Mouse (Mus musculus): ENCODE results near the gene As3mt. TPM values are rescaled to one million over a fixed set of nuclear protein-coding genes. Genes with fewer than 3 reads are reported as not detected.
"Not testable (repeated sequence)": the region's sequence is repeated elsewhere in the genome, so short reads cannot be mapped to it uniquely, and the experiment has no call there.

As3mt gene
- total RNA-seq, 2 experiments from 2014 or later = 24.4 to 25.7 TPM

DNA sequence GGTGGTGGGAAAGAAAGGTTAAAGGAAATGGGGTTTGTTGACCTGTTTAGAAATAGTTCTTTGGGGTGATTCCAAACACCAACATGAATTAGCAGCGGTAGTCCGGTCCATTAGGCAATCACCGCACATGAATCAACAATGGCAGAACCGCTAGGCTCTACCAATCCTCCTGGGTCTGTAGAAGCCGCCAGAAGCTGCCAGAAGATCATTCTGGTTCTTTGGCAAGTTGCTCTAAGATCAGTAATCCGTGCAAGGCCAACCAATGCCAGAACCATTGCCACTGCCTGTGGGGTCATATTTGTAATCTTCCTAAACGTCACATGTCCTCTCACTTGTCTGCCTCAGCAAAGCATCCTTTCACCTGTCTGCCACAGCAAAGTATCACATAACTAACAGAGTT is 10.3 kb upstream of the As3mt start:
- intact Hi-C loops (cut with DNase I) = no loop called here
- no peak for DNase-seq (ENCODE audit: low spot score in 2 of 2)

DNA sequence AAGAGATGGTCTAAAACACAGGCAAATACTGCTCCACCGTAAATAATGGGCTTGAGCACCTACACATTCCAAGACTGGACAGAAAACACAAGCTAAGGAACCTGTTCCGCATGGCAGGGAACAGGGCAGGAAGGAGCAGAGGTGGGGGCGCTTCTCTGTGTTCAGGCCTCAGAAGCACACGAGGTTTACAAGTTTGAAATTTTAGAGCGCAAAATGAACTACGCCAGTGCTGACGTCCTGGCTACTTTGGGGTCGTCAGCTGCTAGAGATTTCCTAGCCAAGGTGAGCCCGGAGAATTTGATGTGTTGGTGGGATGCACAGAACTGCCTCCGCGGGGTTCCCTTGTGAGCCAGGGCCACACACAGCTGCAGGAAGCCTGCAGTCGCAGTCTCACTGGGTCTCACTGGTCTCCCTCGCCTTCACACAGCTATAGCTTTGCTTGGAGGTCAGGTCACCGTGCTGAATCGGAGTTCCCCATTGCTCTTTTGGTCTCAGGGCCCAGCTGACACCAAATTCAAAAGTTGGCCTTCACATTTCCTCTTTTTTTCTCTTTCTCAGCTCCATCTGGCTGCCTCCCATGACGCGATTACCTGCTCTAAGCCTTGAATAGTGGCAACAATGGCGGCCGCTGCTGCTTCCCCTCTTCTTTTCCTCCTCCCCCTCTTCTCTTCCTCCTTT is 9.3 kb upstream of the As3mt start:
- no peak for DNase-seq (ENCODE audit: low spot score in 2 of 2)
- intact Hi-C loops (cut with DNase I) = no loop called here

DNA sequence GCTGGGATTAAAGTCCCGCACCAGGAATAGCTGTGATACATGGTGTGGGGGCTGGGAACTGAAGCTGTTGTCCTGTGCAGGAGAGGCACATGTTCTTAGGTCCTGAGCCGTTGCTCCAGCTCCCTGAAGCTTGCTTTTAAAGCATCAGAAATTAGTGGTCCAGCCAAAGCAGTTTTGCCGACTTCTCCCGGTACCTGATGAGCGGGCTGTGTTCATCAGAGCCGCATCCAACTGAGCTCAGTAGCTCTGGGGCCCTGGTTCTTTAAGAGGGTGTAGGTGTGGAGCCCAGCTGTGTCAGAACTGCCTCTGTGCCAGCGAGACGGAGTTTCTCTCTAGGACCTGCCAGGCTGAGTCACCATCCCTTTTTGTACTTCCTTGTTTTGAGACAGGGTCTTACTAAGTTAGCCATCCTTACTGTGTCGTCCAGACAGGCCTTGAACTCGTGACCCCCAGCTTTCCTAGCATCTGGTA is 8.2 kb upstream of the As3mt start:
- peak in 1 of 2 experiments; percentile 20 for DNase-seq (ENCODE audit: low spot score in 2 of 2)

DNA sequence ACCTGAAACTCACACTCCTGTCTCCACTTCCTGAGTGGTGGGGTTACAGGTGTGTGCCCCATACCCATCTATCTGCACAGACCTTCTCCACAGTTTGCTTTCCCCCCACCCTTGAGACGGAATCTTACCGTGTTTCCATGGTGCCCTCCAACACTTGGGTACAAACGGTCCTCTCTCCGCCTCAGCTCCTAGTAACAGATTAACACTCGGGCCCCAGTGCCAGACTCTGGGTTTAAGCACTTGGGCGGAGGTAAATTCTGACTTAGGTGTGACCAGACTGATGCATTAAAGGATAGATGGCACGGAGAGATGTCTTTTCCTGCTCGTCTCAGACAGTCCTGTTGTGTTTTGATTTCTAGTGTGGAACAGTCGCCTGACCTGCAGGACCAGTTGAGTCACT is 6.1 kb upstream of the As3mt start:
- intact Hi-C loops (cut with DNase I) = no loop called here
- DNase-seq (ENCODE audit: low spot score in 2 of 2) = no peak

More for the DNA sequence above, 8.2 kb upstream of the As3mt start:
- intact Hi-C loops (cut with DNase I) = no loop called here

DNA sequence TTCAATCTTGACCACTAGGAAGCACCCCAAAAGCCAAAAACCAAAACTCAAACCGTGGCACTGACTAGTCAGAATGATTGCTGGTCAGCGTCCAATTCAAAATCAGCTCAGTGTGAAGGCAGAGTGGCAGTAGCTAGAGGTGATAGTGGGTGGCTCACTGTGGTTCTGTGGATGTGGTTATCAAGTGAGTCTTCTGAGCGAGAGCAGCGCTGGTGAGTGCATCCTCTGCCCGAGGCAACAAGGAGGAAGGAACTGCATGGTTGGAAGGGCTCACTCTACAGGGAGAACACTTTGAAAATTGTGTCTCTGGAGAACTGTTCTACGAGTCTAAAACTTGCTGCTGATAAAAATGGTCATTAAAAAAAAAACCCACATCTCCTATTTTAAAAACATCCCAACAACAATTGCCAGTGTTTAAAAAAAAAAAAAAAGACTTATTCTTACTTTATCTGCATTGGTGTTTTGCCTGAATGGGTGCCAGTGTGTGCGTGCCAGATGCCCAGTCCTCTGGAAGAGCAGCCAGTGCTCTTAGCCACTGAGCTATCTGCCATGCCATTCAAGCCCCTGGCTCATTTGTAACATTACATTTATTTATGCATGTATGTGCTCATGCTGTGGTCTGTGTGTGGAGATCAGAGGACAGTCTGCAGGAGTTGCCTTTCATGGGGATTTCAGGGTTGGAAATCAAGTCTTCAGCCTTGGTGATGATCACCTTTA is 1.3 kb upstream of the As3mt start:
- DNase-seq (ENCODE audit: low spot score in 2 of 2) = no peak
- intact Hi-C loops (cut with DNase I) = no loop called here

DNA sequence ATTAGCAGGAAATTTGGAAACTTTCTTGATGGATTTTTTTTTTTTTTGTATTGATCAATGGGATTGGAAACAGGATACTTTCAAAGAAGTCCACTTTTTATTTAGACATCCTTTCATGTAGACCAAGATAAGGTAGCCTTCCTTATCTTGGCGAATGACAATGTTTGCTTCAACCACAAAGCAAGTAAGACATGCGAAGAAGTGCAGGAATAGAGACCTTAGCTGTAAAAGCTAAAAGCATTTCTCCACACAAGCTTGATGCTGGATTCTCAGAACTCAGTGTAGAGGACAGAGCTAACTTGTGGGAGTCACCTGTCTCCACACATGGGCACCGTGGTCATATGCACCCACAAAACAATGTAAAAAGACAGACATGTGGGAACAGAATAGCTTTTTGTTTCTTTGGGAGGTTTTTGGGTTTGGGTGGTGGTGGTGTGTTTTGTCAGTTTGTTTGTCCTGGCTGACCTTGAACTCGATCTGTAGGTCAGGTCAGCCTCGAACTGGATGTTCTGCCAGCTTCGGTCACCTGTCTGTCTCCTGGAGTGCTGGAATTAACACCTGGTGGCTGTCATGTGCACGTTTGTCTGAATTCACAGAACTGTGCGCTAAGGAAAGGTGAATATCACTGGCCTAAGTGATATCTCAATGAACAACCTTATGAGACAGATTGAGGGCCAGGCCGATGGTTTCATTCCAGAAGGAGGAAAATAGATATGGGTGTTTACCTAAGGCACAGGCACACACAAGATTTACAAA is 540 bp upstream of the As3mt start:
- DNase-seq (ENCODE audit: low spot score in 2 of 2) = no peak

DNA sequence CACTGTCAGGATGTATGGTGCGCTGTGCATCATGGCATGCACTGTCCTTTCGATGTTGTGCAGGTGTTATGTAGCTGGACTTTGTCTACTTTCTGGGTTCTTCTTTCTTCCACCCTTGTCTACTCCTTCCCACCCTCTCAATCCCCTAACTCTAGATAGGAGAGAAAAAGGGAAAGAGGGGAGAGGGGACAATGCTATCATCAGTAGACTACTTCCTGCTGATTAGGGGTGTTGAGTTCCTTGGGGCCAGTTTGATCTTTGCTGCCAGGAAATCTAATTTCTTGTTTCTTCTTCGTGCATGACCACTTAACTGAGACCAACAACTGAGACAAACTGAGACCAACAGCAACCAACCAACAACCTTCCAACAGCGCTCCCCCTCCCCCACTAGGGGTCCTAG is 3.4 kb downstream of the As3mt start:
- DNase-seq (ENCODE audit: low spot score in 2 of 2) = no peak
- intact Hi-C loops (cut with DNase I) = no loop called here

More for the DNA sequence above, 540 bp upstream of the As3mt start:
- intact Hi-C loops (cut with DNase I) = no loop called here

DNA sequence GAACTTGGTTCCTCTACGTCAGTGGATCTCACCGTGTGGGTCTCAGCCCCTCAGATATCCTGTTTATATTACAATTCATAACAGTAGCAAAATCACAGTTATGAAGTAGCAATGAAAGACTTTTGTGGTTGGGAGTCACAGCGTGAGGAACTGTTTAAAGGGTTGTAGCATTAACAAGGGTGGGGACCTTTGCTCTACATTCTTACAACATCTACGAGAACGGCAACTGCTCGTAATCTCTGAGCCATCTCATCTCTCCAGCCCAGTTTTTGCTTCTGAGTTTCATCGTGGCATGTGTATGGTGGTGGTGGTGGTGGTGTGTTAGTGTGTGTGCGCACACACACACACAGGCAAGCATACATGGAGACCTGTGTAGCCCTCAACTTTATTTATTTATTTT is 7.0 kb downstream of the As3mt start:
- DNase-seq (ENCODE audit: low spot score in 2 of 2) = no peak

DNA sequence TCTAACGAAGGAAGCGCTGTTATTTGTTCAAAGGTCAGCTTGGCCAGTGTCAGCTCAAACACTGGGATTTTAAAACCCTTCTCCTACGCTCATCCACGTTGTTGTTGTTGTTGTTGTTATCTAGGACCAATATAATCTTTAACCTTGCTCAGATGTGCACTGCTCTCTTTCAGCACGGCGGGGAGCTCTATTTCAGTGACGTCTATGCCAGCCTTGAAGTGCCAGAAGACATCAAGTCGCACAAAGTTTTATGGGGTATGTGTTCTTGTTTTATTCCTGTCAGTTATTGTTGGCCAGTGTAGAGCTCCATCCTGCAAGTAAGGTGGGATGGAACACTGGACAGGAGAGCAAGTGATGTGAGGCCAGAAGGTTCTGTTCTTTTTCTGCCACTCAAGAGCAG is 7.8 kb downstream of the As3mt start:
- no peak for DNase-seq (ENCODE audit: low spot score in 2 of 2)
- intact Hi-C loops (cut with DNase I) = no loop called here

More for the DNA sequence above, 7.0 kb downstream of the As3mt start:
- intact Hi-C loops (cut with DNase I) = no loop called here

DNA sequence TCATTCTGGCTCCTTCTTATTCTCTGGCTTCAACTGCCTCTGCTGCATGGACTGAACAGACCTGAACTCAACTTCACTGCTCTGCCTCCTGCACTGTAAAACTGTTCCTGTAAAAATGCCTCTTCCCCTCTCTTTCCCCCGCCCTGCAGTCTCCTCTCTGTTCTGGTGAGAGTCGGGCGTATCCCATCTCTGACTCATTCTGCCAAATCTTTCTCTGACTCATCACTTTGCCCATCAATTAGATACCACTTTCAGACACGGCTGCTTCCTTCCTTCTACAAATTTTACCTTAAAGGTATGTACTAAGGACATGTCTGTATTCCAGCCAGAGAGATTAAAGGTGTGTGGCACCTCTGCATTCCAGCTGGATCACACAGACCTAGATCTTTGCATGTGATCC is 10.9 kb downstream of the As3mt start:
- no peak for DNase-seq (ENCODE audit: low spot score in 2 of 2)
- intact Hi-C loops (cut with DNase I) = no loop called here

DNA sequence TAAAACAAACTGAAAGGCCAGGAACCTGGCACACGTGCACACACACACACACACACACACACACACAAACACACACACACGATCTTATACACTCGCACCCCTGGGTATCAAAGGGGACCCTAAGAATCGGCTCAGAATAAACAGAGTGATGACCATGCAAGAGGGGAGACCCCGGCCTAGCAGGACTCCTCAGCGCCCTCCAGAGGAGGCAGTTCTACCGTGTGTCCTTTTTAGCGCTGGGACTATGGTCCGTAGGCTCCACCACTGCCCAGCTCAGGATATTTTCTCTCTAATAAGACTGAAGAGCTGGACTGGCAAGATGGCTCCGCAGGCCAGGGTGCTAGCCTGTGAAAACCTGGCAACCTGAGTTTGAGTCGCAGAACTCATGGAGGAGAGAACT is 17.2 kb downstream of the As3mt start:
- intact Hi-C loops (cut with DNase I) = no loop called here
- no peak for DNase-seq (ENCODE audit: low spot score in 2 of 2)

DNA sequence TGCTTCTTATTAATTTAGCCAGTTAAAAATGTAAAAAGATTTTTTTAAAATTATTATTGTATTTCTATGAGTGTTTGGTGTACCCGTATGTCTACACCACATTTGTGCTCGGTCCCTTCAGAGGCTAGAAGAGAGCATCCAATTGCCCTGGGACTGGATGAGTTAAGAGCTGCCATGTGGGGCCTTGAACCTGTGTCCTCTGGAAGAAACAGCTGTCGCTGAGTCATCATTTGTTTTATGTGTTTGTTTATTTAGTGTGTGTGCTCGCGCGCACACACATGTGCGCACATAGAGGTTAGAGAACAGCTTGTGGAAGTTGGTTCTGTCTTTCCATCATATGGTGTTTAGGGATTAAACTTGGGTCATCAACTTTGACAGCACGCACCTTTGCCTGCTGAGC is 18.9 kb downstream of the As3mt start:
- intact Hi-C loops (cut with DNase I) = no loop called here
- no peak for DNase-seq (ENCODE audit: low spot score in 2 of 2)

DNA sequence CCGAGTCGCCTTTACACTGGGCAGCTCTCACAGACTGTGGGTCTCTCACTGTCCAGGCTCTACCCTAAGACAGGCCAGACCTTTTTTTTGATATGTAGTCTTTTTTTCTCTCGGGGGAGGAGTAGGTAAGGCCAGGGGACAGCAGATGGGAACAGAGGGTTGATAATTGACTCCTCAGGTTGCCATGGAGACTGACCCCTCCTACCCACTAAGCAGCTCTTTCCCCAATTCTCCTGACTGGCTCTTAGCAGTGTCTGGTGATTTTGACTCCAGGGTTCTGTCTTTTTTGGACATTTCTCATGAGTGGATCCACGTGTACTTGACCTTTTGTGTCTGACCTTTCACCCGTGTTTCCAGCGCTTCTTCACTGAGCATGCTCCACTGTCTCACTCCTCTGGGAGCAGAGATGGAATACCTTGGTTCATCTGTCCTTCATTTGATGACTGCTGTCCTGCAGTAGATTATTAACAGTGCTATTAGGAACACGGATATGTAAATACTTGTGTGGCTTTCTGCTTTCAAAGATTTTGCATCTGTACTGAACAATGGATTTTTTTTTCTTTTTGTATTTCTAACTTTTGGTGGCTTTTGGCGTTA is 20.0 kb downstream of the As3mt start:
- DNase-seq (ENCODE audit: low spot score in 2 of 2) = no peak

DNA sequence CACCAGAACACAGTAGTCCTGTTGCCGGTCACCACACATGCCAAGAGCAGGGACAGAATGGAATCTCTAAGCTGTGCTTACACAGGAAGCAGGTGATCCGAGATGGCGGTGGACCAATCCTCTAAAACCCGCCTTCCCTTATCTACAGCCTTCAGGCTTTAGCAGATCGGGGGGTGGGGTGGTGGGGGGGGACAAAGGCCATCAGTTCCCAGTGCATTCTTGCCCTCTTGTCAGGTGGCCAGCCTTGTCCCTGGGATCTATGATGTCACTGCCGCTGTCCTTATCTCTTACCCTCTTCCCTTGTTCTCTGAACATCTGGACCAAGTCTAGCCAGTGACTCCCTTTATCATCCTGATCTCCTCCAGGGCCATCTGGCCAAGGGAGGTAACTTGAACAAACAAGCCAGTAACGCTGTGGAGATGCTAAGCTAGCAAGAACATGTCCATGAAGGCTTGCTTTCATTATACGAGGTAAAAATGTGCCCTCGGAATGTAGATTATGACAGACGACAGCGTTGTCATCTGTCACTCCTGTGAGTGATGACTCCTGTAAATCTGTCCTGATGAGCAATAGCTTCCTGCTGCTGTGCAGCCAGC is 20.8 kb downstream of the As3mt start:
- intact Hi-C loops (cut with DNase I) = no loop called here
- DNase-seq (ENCODE audit: low spot score in 2 of 2) = no peak

More for the DNA sequence above, 20.0 kb downstream of the As3mt start:
- intact Hi-C loops (cut with DNase I) = no loop called here

DNA sequence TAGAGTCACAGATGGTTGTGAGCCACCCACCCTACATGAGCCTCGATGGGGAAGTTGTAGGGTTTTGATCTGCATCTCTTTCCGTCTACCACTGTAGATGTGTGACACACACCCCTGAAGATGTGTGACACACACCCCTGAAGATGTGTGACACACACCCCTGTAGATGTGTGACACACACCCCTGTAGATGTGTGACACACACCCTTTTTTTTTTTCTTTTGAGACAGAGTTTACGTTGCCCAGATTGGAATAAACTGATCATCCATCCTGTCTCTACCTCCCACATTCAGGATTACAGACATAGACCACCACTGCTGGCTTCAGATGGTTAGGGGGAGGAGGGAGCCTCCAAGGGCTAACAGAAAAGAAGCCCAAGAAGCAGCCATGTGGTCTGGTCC is 21.7 kb downstream of the As3mt start:
- no peak for DNase-seq (ENCODE audit: low spot score in 2 of 2)
- intact Hi-C loops (cut with DNase I) = no loop called here

DNA sequence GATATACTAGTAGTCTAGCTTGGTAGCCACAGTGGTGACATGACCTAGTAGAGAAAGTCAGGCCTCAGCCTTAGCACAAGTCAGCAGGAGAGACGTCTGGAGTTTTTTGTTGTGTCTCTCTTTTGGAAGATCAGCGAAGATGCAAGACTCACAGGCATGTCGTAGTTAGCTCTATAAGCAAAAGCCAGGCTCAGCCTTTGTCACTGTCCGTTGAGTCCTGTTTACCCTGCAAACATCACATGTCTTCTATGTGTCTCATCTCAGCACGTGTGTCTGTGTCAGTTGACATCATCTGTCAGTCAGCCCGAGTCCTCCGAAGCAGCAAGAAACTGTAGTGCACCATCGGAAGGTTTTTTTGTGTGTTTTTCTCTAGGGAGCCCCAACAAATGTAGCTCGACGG is 24.1 kb downstream of the As3mt start:
- intact Hi-C loops (cut with DNase I) = no loop called here
- no peak for DNase-seq (ENCODE audit: low spot score in 2 of 2)

DNA sequence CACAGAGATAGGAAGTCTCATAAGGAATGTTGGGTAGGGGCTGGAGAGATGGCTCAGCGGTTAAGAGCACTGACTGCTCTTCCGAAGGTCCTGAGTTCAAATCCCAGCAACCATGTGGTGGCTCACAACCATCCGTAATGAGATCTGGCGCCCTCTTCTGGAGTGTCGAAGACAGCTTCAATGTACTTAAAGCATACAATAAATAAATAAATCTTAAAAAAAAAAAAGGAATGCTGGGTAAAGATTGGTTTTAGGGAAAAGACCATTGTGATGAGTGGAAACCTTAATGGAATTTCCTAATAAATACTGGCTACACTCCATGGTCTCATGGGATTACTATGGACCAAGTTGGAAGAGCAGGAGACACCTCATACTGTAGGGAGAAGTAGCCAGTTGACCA is 25.4 kb downstream of the As3mt start:
- intact Hi-C loops (cut with DNase I); DNase-seq (ENCODE audit: low spot score in 2 of 2): not testable (repeated sequence)

DNA sequence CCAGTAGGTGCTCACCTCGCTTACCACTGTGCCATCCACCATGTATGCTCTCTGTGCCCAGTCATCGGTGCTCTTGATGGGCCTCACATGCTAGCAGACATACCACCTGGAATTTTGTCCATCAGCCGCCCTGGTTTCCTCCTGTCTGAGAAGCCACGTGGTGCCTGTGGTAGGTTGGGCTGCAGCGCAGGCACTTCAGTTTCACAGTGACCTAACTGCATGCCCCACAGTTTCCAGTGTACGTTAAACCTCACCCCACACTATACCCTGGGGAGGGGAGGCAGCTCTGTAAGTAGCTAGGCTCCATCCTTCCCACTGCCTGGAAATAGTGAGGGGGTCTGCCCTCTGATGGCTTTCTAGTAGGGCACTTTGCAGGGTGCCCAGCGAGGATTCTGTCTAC is 26.4 kb downstream of the As3mt start:
- intact Hi-C loops (cut with DNase I) = no loop called here

DNA sequence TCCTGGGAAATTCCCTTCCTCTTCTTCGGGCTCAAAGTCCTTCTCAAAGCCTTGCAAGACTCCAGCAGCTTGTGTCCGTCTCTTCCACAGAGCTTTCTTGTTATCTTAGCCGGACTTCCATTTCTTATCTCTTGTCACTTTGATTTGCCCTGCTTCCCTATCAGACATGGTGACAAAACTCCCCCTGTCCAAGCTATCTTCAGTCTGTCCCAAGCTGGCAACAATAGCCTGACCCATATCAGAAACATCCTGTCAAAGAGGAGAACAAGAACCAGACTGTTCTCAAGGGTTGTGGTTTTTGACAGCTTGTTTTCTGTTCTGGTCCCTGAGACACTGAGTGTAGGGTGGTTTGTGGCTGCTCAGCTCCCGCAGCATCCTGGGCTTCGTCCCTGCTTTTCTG is 28.0 kb downstream of the As3mt start:
- intact Hi-C loops (cut with DNase I) = no loop called here
- no peak for DNase-seq (ENCODE audit: low spot score in 2 of 2)

More for the DNA sequence above, 26.4 kb downstream of the As3mt start:
- DNase-seq (ENCODE audit: low spot score in 2 of 2) = no peak

DNA sequence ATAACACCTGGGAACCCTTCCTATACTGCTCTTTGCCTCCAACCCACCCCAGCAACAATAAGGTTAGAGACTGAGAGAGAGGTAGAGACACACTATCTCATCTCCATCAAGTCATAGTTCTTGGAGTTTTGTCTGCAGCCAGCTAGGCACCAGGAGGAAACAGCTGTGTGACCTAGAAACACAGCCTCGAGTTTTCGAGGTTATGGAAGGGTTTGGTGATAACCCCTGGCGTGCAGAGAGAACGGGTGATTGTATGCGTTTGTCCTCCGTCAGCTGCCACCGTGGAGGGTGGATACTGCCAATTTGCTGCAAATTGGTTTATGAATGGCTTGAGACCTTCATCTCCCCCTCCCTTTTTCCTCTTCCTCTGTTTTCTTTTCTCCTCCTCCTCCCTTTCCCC is 29.8 kb downstream of the As3mt start:
- intact Hi-C loops (cut with DNase I) = no loop called here
- DNase-seq (ENCODE audit: low spot score in 2 of 2) = no peak

All from left cerebral cortex, postnatal 36 days (tissue).